Mouse (Mus musculus): ENCODE results near the gene Wfdc2. TPM values are rescaled to one million over a fixed set of nuclear protein-coding genes. Genes with fewer than 3 reads are reported as not detected.

Wfdc2 gene
- polyA plus RNA-seq, 1 experiment from 2014 or later = 3.1 TPM

- no peak overlapping the region for H3K4me2 ChIP-seq
- ATAC-seq (ENCODE audit: insufficient number of reproducible peaks, low FRiP score) = no peak
- no peak overlapping the region for H3K4me3 ChIP-seq
- H3K9me3 ChIP-seq (replicated peaks) = no peaks in the 10 kb centered on the region
- 37% methylated on average over 4 of the region's 4 CpGs for WGBS
- H3K36me3 ChIP-seq = no peaks in the 10 kb centered on the region
- H3K27ac ChIP-seq (ENCODE audit: poor library complexity, severe bottlenecking) = no peak overlapping the region
- H3K27me3 ChIP-seq (replicated peaks) = peaks cover 15% of the 10 kb centered on the region; the same call in 1 of the 2 replicates
- no peaks in the 10 kb centered on the region for H3K4me1 ChIP-seq (replicated peaks)
- no peak overlapping the region for H3K9ac ChIP-seq
Measured at GRCm38 (mm10) chr2:164549338-164549737, 12.9 kb upstream of the Wfdc2 start.

DNA sequence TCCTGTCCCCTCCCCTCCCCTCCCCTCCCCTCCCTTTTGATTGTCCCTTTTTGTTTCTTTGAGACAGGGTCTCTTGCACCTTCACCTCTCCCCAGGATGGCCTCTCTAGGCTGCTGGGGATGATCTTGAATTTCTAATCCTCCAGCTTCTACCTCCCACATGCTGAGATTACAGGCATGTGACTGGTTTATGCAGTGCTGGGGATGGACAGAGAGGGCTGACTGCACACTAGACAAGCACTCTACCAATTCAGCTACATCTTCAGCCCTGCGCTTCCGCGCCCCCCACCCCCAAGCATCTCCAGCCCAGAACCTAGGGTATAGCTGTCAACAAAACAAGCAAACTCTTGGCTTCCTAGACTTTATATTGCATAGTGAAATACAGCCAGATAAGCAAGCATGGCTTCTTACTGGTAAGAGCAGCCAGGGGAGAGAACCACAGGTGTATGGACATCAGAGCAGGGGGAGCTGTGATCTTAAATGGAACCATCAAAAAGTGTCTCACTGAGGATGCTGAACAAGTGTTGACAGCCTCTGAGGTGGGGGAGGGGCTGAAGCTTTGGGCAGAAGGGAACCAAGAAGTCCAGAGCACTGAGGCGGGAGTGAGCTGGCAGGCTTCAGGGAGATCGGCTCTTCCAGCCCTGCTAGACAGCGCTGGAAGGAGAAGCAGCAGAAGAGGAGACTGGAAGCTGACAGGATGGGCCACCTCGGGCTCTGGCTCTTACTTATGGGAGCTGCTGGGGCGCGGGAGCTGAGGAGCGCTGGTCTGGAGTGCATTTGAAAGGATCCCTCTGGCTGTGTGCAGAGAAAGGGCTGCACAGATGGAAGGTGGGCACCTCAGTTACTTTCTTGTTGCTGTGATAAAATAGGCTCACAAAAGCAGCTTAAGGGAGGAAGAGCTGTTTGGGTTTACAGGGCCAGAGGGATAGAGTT lies 12.0 kb upstream of the Wfdc2 start:
- ATAC-seq (ENCODE audit: insufficient number of reproducible peaks, low FRiP score) = no peak
- no peak overlapping the region for H3K4me3 ChIP-seq

GRCm38 (mm10) chr2:164550895-164551269 lies 11.3 kb upstream of the Wfdc2 start:
- Histone ChIP-seq H3K9ac (no peak overlapping the region), H3K4me1 (replicated peaks) (no peaks in the 10 kb centered on the region), H3K36me3 (no peaks in the 10 kb centered on the region), H3K4me2 (no peak overlapping the region), H3K27me3 (replicated peaks) (peaks cover 10% of the 10 kb centered on the region; the same call in 1 of the 2 replicates), H3K9me3 (replicated peaks) (no peaks in the 10 kb centered on the region), H3K27ac (ENCODE audit: poor library complexity, severe bottlenecking) (no peak overlapping the region), H3K4me3 (no peak overlapping the region)
- no peak for ATAC-seq (ENCODE audit: insufficient number of reproducible peaks, low FRiP score)
- WGBS = 68% methylated on average over 2 of the region's 2 CpGs

More for the DNA sequence above, 12.0 kb upstream of the Wfdc2 start:
- Histone ChIP-seq H3K9me3 (replicated peaks) (no peaks in the 10 kb centered on the region), H3K4me1 (replicated peaks) (no peaks in the 10 kb centered on the region), H3K27ac (ENCODE audit: poor library complexity, severe bottlenecking) (no peak overlapping the region), H3K4me2 (no peak overlapping the region), H3K36me3 (no peaks in the 10 kb centered on the region), H3K27me3 (replicated peaks) (peaks cover 10% of the 10 kb centered on the region; the same call in 1 of the 2 replicates), H3K9ac (no peak overlapping the region)
- WGBS = 22% methylated on average over 10 of the region's 10 CpGs

DNA sequence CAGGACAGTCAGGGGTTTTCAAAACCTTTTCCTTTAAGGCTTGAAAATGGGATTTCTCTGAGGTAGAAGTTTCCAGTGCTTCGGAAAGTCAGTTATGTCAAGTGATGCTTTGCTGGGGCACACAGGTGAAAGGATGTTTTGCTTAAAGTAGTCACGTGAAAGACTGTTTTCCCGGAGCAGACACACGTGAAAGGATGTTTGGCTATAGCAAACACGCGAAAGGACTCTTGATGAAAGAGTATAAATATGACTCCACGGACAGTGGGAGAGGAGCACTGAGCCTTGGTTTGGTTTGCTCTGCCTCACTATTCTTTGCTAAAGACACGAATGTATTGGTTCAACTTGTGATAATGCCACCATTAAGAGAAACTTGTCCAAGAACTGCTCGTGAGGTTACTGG lies 10.7 kb upstream of the Wfdc2 start:
- Histone ChIP-seq H3K4me3 (no peak overlapping the region), H3K36me3 (no peaks in the 10 kb centered on the region), H3K4me1 (replicated peaks) (no peaks in the 10 kb centered on the region), H3K9ac (no peak overlapping the region), H3K9me3 (replicated peaks) (no peaks in the 10 kb centered on the region), H3K4me2 (no peak overlapping the region), H3K27ac (ENCODE audit: poor library complexity, severe bottlenecking) (no peak overlapping the region), H3K27me3 (replicated peaks) (peaks cover 10% of the 10 kb centered on the region; the same call in 1 of the 2 replicates)
- WGBS = 81% methylated on average over 9 of the region's 9 CpGs
- ATAC-seq (ENCODE audit: insufficient number of reproducible peaks, low FRiP score) = no peak

DNA sequence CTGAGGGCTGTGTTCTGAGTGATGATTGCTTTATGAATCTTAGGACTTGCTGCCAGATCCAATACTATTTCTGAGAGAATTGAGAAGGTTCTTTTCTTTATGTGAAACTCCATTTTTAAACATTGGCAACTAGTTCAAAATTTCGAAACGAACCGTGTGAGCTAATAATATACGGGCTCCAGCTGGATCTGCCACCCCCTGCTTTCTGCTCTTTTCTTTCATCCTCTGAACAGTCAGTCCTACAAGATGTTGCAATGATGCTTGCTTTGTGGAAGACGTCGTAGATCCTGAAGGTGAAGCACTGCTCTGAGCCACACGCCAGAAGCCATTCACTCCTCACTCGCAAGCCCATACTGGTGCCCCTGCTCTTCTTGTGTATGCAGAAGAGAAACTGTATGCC lies 3.8 kb upstream of the Wfdc2 start:
- Histone ChIP-seq H3K4me1 (replicated peaks) (peaks cover 15% of the 10 kb centered on the region), H3K4me2 (no peak overlapping the region), H3K27ac (ENCODE audit: poor library complexity, severe bottlenecking) (no peak overlapping the region), H3K4me3 (no peak overlapping the region), H3K9ac (no peak overlapping the region), H3K27me3 (replicated peaks) (peaks cover 26% of the 10 kb centered on the region), H3K36me3 (no peaks in the 10 kb centered on the region), H3K9me3 (replicated peaks) (no peaks in the 10 kb centered on the region)
- 81% methylated on average over 8 of the region's 8 CpGs for WGBS
- no peak for ATAC-seq (ENCODE audit: insufficient number of reproducible peaks, low FRiP score)

- H3K4me2 ChIP-seq = no peak overlapping the region
- no peaks in the 10 kb centered on the region for H3K9me3 ChIP-seq (replicated peaks)
- H3K4me1 ChIP-seq (replicated peaks) = peaks cover 18% of the 10 kb centered on the region
- ATAC-seq (ENCODE audit: insufficient number of reproducible peaks, low FRiP score) = no peak
- WGBS = 30% methylated on average over 16 of the region's 16 CpGs
- no peak overlapping the region for H3K9ac ChIP-seq
- no peak overlapping the region for H3K4me3 ChIP-seq
- H3K36me3 ChIP-seq = no peaks in the 10 kb centered on the region
- no peak overlapping the region for H3K27ac ChIP-seq (ENCODE audit: poor library complexity, severe bottlenecking)
- H3K27me3 ChIP-seq (replicated peaks) = peaks cover 27% of the 10 kb centered on the region
Measured at GRCm38 (mm10) chr2:164558991-164559645, 3.1 kb upstream of the Wfdc2 start.

DNA sequence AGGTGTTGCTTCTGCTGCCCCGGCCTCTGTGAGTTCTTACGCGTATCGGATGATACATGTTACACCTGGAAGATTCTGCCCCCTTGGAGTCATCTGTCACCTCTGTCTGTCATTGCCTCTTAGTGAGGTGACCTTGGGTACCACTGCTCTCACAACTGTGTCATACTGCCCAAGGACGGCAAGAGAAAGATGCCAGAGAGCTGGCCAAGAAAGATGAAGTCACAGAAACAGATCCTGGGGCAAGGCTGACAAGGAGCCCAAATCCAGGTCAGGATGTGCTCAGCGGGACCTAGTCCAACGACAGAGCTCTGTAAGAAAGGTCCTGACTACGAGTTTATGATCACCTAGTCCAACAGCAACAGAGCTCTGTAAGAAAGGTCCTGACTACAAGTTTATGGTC lies 2.1 kb upstream of the Wfdc2 start:
- Histone ChIP-seq H3K4me1 (replicated peaks) (peaks cover 18% of the 10 kb centered on the region), H3K27me3 (replicated peaks) (peaks cover 37% of the 10 kb centered on the region), H3K4me3 (no peak overlapping the region), H3K36me3 (no peaks in the 10 kb centered on the region), H3K27ac (ENCODE audit: poor library complexity, severe bottlenecking) (no peak overlapping the region), H3K9ac (no peak overlapping the region), H3K9me3 (replicated peaks) (no peaks in the 10 kb centered on the region), H3K4me2 (no peak overlapping the region)
- no peak for ATAC-seq (ENCODE audit: insufficient number of reproducible peaks, low FRiP score)
- WGBS = 78% methylated on average over 8 of the region's 8 CpGs

GRCm38 (mm10) chr2:164563339-164564038 lies 1.3 kb downstream of the Wfdc2 start:
- Histone ChIP-seq H3K36me3 (no peaks in the 10 kb centered on the region), H3K4me3 (peak overlapping the region; percentile 55), H3K9me3 (replicated peaks) (no peaks in the 10 kb centered on the region; the same call in 1 of the 2 replicates), H3K27ac (ENCODE audit: poor library complexity, severe bottlenecking) (no peak overlapping the region), H3K9ac (peak overlapping the region; percentile 76), H3K27me3 (replicated peaks) (peaks cover 33% of the 10 kb centered on the region), H3K4me1 (replicated peaks) (peaks cover 18% of the 10 kb centered on the region), H3K4me2 (peak overlapping the region; percentile 99)
- WGBS = under 1% methylated on average over 32 of the region's 32 CpGs
- ATAC-seq (ENCODE audit: insufficient number of reproducible peaks, low FRiP score) = peak; percentile 62

DNA sequence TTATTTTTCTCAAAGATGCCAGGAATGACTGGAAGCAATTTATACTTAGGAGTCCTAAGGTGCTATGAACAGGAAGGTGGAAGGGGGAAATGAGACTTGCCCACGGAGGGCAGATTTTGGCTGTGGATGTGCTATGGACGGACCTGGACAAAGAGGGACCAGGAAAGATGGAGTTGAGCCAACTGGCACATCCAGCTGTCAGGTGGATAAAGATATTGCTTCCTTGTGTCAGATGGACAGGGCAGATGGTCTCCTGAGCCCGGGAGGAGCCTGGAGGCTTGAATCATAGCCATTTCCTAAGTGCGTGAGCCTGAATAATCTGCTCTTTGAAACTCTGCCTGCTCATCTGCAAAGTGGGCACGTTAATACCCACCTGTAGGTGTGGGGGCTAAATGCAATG lies 2.1 kb downstream of the Wfdc2 start:
- ATAC-seq (ENCODE audit: insufficient number of reproducible peaks, low FRiP score) = no peak

DNA sequence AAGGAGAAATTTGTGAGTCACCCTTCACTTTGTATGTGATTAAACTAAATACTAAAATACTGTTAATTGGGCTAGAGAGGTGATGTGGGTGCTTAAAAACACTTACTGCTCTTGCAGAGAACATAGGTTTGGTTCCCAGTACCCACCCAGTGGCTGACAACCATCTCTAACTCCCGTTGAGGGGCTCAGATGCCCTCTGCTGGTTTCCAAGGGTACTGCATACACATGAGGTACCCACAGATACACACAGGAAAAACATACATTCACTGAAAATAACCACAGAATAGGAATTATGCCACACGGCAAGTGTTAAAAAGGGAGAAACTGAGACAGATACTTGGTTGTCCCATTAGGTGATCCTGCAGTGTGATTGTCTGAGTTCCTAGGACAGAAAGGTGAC lies 4.8 kb downstream of the Wfdc2 start:
- H3K27me3 ChIP-seq (replicated peaks) = peaks cover 21% of the 10 kb centered on the region
- no peaks in the 10 kb centered on the region for H3K36me3 ChIP-seq
- H3K27ac ChIP-seq (ENCODE audit: poor library complexity, severe bottlenecking) = no peak overlapping the region
- 88% methylated on average over 2 of the region's 2 CpGs for WGBS
- no peak overlapping the region for H3K9ac ChIP-seq
- H3K4me1 ChIP-seq (replicated peaks) = peaks cover 16% of the 10 kb centered on the region
- H3K9me3 ChIP-seq (replicated peaks) = no peaks in the 10 kb centered on the region; the same call in 1 of the 2 replicates
- no peak overlapping the region for H3K4me2 ChIP-seq
- ATAC-seq (ENCODE audit: insufficient number of reproducible peaks, low FRiP score) = no peak
- no peak overlapping the region for H3K4me3 ChIP-seq

More for the DNA sequence above, 2.1 kb downstream of the Wfdc2 start:
- Histone ChIP-seq H3K27me3 (replicated peaks) (peaks cover 29% of the 10 kb centered on the region), H3K9me3 (replicated peaks) (no peaks in the 10 kb centered on the region; the same call in 1 of the 2 replicates), H3K27ac (ENCODE audit: poor library complexity, severe bottlenecking) (no peak overlapping the region), H3K4me2 (no peak overlapping the region), H3K36me3 (no peaks in the 10 kb centered on the region), H3K4me1 (replicated peaks) (peaks cover 14% of the 10 kb centered on the region), H3K4me3 (no peak overlapping the region), H3K9ac (no peak overlapping the region)
- WGBS = 63% methylated on average over 5 of the region's 5 CpGs

DNA sequence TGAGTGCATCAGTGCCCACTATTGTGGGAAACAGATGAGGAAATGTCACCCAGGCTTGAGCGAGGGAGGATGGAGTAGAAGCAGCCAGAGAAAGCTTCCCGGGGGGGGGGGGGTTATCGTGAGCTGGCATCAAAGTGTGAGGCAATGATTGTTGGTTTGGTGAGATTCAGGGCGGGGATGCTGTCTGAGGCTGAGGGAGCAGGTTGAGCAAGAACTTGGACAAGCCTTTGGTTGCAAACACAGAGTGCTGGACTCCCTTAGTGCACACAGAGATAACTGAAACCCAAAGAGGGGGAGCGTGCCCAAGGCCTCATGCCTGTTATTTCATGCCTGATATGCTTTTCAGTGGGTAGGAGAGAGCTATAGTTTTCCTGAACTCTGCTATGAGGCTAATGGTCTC lies 5.2 kb downstream of the Wfdc2 start:
- WGBS = 86% methylated on average over 5 of the region's 5 CpGs
- H3K4me2 ChIP-seq = no peak overlapping the region

More for the DNA sequence above, 5.2 kb downstream of the Wfdc2 start:
- no peaks in the 10 kb centered on the region; the same call in 1 of the 2 replicates for H3K9me3 ChIP-seq (replicated peaks)
- H3K9ac ChIP-seq = no peak overlapping the region
- peaks cover 15% of the 10 kb centered on the region for H3K4me1 ChIP-seq (replicated peaks)
- ATAC-seq (ENCODE audit: insufficient number of reproducible peaks, low FRiP score) = no peak
- no peak overlapping the region for H3K4me3 ChIP-seq
- peaks cover 19% of the 10 kb centered on the region for H3K27me3 ChIP-seq (replicated peaks)
- H3K27ac ChIP-seq (ENCODE audit: poor library complexity, severe bottlenecking) = no peak overlapping the region
- no peaks in the 10 kb centered on the region for H3K36me3 ChIP-seq
